Mouse (Mus musculus) brain, adult 2 months (tissue): ENCODE results near the gene Nprl2.
A peak's percentile ranks its signal among the peaks of the same experiment; 100 is the strongest.

Experiments used
- DNase-seq: peaks from one replicate; pipeline ENCODE4 v3.0.0; 2011; ENCODE audit warnings: low read depth, low spot score

Gene Nprl2

DNA sequence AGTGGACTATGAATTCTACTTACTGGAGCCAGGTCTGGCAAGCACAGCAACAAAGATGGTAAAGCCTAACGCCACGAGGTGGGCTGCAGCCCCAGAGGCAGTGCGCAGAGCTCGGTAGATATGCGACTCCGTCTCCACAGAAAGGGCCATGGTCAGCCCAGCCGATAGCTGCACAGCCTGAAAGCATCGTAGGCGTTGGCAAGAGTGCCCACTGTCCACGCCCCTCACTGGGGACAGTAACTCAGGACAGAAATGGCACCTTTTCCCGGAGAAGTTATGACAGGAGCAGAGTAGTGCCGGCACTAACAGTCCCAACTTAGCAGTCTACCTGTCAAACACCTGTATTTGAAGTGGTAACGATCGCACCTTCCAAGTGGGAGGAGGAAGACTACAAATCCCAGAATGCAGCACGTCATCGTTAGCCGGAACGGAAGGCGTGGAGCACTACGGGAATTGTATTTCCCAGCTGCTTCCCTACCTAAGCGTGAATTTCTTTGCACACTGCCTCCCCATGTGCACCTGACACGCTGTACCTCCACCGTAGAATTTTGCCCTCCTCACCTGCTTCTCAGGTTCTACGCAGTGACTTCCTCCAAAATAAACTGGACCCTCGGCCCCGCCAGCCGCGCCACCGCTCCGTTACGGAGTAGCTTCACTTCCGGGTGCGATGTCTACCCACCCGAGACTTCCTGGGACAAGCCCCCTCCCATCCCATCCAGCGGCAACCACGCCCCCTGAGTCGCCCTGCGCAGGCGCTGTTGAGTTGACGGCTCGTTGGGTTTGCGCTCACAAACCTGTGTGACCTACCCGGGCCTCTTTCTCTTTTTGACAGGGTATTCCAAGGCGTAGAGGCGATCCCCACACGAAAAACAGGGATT lies at the start of gene Nprl2, which contains the start of gene Cyb561d2:
Gene Nprl2 (plus strand): TSS at position 753 of the 878 bp plus-strand sequence.
Gene Cyb561d2 (minus strand): TSS at position 720 of the 878 bp plus-strand sequence.
- peak; percentile 97 for DNase-seq

DNA sequence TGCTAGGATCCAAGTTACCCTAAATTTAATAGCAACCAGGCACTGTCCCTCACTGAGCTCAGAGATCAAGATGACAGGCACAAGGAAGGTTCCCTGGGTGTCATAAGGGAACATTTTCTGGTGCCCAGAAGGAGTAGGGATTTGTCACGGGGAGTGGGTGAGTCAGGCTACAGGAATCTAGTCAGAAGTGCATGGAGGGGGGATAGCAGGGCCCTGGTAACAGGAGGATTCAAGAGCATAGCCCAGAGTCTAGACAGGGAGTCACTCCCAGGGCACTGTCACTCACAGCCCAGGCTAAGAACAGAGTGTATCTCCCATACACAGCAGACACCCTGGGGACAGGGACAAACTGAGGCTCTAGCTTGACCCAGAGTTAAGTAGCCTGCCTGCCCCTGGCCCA lies 48.5 kb upstream of the Nprl2 start:
- no peak for DNase-seq

DNA sequence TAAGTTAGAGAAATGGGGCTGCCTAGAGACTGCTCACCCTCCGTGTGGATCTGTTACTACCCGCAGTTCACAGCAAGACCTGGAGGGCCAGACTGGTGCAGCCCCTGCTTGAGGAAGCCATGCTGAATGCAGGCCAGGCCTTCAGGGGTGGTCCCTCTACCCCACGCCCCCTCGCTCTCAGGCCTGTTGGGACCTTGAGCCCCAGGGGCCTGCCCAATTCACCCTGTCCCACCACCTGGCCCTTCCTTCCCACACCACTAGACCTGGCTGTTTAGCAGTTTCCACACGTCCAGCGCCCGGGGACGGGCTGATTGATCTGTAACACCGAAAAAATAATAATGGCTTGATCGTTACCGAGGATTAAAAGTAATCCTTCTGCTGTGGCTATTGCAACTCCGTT lies 47.8 kb upstream of the Nprl2 start:
- no peak for DNase-seq

DNA sequence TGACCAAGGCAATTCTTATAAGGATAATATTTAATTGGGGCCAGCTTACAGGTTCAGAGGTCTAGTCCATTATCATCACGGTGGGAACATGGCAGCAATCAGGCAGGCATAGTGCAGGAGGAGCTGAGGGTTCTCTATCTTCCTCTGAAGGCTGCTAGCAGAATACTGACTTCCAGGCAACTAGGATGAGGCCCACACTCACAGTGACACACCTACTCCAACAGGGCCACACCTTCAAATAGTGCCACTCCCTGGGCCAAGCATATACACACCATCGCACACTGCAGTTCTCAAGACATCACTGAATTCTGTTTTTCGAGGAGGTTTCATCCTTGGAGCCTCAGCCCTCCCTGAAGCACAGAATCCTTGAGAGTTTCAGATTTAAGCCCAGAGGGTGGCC lies 45.7 kb upstream of the Nprl2 start:
- no peak for DNase-seq

DNA sequence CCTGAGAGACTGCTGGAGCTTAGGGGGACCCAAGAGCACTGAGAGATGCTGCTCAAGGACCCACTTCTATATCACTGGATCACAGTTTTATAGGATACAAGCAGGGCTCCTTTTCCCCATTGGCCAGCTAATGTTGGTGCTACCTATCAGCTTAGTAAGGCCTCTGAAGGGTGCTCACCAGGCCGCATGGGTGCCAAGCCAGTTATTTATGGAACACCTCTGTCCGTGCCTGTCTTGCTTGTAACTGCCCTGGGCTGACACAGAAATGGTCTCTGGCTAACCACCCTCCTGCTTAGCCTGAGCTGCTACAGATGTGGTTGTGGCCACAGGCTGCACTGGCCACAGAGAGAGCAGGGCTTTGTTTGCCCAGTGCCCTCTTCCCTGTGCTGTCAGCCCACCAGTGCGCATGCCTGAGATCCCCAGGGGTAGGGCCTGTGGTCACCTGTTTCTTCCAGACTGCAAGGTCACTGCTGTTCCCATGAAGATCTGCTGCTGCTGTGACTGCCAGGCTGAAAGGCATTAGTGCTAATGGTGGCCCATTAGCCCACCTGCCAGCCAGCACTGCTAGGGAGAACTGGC lies 41.2 kb upstream of the Nprl2 start:
- no peak for DNase-seq

DNA sequence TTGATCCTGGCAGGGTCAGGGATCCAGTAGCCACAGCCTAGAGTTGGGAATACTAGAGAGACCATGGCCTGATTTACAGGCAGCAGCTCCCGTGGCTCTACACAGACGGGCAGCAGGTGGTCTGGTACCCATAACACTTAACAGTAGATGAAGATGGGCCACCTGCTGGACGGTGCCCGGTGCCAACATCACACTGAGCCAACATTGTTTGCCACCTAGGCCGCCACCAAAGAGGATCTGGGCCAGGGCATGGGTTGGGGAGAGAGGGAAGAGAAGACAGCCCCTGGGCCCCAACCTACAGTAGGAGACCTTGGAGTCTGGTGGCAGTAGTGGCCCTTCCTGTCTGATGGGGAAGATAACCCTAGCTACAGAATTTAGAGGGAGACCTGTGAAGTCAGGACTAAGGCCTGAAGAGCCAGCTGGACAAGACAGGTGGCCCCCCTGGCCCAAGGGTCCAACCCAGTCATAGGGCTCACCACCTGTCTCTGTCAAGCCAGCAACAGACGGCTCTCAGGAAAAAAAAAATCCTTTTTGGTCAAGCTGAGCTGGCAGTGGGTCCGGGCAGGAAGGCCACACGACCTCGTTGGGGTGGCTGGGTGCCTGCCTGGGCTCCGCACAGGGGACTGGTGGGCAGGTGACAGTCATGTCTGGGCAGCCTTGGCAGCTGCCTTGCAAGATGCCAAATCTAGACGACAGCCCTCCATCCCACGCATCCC lies 39.7 kb upstream of the Nprl2 start:
- peak; percentile 93 for DNase-seq

DNA sequence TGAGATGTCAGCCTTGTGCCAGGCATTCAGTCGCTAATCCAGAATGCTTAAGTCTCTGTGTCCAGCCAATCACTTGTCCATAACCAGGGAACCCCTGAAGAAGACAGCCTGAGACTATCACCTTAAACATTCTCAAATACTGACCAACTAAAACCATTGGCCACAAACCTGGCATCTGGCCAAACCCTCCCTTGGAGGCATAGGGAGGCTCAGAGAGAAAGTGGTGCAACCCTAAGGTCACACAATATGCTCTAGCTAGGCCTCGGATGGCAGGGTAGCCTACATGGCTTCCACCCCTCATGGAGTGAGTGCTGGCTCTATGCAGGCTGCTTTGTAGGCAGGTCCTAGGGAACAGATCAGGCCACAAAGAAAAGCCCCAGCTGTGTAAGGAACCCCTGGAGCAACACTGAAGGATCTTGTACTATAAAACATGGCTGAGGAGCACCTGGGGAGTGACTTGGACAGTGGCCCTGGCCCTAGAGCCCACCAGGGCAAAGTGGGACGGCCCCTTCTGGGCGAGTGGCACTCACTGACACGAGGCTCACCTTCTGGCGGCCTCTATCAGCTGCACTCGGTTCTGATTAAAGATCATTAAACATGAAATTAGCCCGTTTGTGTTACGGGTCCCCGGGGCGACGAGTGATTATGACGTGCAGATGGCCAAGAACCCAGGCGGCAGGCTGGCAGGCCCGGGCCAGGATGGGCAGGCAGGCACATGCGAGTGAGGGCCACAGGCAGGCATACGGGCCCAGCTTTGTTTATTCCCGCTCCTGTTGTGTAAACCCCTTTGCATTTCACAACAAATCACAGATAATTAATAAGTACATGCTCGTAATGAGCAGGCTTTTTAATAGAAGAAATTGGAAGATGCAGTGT lies 37.1 kb upstream of the Nprl2 start:
- DNase-seq, result peak; percentile 22

DNA sequence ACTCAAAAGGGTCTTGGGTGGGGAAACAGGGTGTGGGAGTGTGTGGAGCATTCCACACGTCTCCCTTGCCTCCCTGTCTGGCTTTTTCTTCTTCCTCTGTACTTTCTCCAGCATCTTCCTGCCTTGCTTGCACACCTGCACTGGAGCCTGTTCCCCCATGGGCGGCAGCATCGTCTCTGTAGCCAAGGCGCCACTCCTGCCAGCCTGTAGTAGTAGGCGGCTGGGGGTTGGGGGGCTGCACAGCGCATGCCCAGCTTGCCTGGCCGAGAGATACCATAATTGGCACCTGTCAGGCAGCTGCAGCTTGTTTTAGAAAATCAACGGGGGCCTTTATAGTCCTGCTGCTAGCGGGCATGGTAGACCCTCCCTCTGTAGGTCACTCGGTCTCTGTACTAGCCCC lies 33.8 kb upstream of the Nprl2 start:
- DNase-seq, result peak; percentile 79

DNA sequence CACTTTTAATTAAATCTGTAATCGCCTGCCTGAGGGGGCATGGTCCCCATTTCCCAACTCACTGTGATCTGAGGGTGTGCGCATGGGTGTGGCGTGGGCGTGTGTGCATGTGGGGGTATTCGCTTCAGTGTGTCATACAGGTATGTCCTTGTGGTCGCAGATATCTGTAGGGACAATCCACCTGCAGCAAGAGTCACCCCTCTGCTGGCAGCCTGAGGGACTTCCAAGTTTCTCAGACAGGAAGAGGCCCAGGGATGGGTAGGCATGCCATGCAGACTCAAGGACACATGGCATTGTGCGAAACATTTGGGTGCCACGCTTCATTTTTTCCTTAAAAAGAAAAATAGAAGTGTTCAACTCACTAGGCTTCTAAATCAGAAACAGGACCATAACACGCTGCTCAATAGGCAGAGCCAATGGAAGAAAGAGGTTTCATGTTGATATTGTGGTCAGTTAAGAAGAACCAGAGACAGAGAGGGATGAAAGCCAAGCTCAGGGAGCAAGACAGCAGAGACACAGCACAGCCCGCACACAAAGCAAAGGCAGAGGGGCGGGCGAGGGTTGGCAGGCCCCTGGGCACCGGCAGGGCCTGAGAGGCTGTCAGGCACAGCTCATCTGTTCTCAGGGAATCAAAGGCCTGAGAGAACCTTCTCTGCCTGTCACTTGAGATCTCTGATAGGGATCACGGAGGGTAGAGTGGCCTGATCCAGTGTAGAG lies 31.5 kb upstream of the Nprl2 start:
- DNase-seq, result no peak

DNA sequence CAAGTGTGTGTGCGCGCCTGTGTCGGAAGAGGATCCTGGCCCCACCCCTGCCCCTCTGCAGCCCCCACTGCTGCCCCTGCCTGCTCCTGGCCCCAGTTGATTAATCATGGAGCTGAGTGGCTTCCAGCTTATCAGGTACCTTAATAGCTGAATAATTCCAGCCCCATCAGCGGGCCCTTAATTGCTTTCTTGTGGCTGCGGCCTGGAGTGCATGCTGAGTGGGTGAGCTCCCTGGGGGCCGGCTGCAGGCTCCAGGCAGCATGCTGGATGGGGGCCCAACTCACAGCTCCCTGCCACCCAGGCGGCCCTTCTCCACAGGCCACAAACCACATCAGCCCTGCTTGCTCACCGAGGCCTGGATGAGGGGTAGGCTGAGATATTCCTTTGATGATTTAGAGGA lies 30.6 kb upstream of the Nprl2 start:
- no peak for DNase-seq

DNA sequence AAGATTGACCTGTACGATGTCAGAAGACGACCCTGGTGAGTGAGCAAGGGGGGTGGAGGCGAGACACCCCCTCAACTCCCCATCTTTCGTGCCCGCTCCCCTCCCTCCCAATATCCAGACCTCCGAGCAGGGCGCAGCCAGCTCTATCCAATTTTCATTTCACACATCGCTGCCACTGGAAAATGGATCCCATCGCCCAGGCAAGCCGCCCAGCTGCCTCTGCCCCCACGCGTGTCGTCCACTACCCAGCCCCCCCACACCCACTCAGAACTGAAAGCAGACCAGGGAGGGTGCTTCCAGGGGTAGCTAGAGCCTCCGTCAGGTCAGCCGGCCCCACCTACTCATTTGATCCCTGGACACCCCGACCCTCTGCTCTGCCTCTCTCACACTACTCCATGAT lies 29.7 kb upstream of the Nprl2 start:
- no peak for DNase-seq

DNA sequence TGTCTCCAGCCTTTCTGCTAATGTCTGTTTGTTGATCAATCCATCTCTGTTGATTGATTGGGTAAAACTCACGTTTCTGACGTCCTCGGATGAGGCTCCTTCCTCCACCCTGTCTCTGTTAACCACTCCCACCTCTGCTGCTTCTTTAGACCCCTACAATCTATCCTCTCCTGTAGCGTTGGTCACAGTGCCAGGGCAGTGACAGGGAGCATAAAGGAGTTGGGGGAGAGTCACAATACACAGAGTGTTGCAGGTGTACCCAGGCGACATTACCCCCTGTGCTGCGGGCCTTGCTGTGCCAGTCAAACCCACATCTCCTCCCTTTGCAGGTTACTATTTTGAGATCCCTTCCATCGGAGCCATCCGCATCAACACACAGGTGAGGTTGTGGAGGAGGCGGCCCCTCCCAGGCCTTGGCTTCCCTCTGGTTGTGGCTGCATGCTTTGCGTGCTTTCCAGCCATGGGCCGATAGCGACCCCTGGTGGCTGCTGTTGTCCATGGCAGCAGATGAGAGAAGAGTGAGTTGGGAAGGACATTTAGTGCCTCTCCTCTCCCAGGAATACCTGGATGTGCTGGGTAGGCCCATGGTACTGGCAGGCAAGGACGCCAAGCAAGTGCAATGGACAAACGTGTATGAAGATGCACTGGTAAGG lies 27.6 kb upstream of the Nprl2 start:
- peak; percentile 89 for DNase-seq

DNA sequence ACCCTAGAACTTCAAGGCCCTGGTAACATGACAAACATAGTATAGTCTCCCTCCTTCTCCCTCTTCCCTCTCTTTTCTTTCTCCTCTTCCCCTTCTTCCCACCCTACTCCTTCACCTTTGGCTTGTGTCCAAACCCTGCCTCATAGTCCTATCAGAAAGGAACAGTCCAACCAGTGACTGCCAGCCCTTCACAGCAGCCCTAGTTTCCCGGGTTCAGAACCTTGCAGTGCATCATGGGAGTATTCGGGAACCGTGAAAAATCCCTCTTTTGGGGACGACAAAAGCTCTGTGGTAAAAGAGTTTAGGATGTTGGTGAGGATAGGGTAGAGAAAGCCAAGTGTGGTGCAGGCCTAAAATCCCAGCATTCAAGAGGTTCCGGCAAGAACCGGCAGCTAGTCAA lies 21.7 kb upstream of the Nprl2 start:
- DNase-seq, result no peak

DNA sequence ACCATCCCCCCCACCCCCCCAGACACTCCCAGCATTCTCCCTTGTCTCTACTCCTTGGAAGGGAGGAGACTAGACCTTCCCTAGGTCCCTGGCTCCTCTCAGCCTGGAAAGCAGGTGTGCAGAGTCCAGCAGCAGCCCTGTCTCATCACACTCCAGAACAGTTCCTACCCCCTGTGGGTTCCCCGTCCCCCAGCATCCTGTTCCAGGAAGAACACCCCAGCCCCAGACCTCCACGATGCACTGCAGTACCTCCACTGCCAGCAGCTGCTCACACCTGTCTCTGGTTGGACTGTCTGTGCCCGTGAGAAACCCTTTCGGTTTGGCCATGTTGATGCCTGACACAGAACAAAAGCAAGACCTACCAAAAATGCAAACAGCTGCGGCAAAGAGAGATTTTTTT lies 20.8 kb upstream of the Nprl2 start:
- no peak for DNase-seq

DNA sequence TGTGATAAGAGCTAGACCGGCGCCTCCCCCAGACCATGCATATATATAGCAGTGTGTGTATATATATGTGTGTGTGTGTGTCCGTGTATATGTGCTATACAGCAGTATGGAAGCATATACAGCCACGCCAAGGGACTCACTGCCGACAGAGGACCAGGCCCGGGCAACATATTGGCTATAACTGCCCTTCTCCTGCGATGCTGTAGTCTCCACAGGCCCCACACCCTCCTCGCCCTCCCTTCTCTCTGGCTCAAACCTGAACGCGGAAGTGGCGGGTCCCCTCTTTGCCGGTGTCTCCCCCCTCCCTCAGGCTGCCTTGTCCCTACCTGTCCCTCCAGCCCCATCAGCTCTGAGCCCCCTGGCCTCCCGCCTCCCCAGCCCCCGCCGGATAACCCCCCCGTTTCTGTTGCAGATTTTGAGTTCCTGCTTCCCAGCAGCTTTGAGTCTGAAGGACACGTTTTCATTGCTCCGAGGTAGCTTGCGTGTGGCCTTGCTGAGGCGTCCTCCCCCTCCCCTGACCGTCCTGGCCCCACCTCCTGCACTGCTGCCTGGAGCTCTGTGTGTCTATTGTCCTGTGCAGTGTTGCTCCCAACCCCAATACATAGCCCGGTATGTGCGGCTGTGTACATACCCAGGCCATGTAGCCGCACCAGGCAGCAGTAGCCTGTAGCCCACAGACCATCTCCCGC lies 20.2 kb upstream of the Nprl2 start:
- no peak for DNase-seq

DNA sequence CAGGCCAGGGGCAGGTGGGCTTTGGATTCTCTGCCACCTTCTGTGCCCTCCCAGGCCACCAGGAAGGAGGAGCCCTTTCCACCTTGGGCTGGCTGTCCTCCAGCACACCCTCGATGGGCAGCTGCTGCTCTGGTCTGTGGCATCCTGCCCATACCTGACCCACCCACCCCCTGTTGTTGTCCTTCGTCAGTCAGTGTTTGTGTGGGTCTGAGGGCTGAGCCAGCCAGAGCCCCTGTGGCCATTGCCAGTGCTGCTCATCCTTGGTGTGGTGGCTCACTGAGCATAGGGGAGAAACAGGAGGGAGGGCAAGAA lies 19.7 kb upstream of the Nprl2 start:
- no peak for DNase-seq

DNA sequence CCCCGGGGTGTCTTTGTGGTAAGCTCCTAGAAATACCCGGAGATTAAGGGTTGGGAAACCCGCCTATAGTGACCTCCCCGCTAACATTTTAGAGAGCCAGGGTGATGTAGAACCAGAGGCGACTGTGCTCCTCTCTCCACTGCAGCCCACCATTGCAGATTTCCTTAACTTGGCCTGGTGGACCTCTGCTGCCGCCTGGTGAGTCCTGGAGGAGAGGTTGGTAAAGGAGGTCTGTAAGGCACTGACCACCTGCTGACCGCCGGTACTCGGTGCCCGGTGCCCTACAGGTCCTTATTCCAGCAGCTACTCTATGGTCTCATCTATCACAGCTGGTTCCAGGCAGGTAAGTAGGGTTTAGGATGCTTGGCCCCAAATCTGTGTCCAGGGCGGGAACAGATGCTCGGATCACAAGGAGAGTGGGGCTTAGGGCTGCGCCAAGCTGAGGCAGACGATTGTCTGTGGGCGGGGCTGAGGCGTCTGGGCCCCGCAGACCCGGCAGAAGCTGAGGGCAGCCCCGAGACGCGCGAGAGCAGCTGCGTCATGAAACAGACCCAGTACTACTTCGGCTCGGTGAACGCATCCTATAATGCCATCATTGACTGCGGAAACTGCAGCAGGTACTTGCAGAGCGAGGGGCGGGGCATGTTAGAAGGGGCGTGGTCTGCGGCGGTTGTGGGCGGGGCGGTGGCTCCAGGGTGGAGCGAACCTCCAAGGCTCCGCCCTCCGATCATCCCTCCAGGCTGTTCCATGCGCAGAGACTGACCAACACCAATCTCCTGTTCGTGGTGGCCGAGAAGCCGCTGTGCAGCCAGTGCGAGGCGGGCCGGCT lies 15.6 kb upstream of the Nprl2 start:
- peak; percentile 66 for DNase-seq

DNA sequence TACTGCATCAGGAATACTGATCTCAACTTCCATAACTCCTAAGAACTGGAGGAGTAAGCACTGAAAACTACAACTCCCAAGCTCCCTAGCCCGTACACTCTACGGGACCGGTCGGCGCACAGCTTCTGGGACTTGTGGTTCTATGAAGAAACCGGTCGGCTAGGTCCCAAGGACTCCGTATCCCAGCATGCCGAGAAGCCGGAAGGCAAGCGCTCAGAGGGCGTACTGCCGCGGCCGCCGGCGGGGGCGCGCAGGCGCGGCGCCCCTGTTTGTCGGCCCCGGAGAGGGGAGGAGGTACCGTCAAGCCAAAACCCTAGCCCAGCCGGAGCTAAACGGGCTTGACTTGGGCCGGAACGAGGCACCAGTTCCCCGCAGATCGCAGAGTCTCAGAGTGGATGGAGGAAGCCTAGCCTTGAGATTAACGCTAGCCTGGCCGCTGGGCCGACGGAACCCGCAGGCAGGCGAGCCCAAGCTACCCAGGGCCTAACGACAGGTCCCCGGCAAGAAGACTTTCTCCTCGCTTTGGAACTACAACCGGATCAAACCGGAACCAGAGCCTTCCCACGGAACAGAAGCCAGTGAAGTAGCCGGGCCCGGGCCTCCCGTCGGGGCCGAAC lies 8.1 kb upstream of the Nprl2 start, which contains the start of gene Tmem115:
Gene Tmem115 (plus strand): TSS at position 155 of the 617 bp plus-strand sequence.
- DNase-seq, result peak; percentile 100
